Mouse (Mus musculus) kidney, adult 2 months (tissue): ENCODE data around the gene Gm10837. TPM values are rescaled to one million over a fixed set of nuclear protein-coding genes. Genes with fewer than 3 reads are reported as not detected.

ENCODE experiments used
- DNase-seq: peaks from one replicate; pipeline ENCODE4 v3.0.0; 2021
- H3K27ac ChIP-seq: fragments of 200-500 bp; 2 replicates; pipeline ENCODE4 v1.5.1; 2012; ENCODE audit warnings: low read depth, low read length, control low read depth, inconsistent platforms; ENCODE audit not compliant: insufficient read depth
- H3K27me3 ChIP-seq: fragments of 200-500 bp; replicated peaks from 2 replicates; pipeline ENCODE4 v1.6.1; 2012; ENCODE audit warnings: mild to moderate bottlenecking, moderate library complexity, low read length, inconsistent platforms; ENCODE audit not compliant: control insufficient read depth, insufficient read depth
- H3K36me3 ChIP-seq: fragments of 200-500 bp; 2 replicates; pipeline ENCODE4 v1.6.1; 2012; ENCODE audit warnings: mild to moderate bottlenecking, moderate library complexity, low read length, inconsistent platforms; ENCODE audit not compliant: control insufficient read depth, insufficient read depth
- H3K4me1 ChIP-seq: fragments of 200-500 bp; 2 replicates; pipeline ENCODE4 v1.6.1; 2011; ENCODE audit warnings: low read length; ENCODE audit not compliant: control insufficient read depth, insufficient read depth
- H3K4me3 ChIP-seq: fragments of 200-500 bp; 2 replicates; pipeline ENCODE4 v1.5.1; 2011; ENCODE audit warnings: mild to moderate bottlenecking, low read depth, low read length, control low read depth; ENCODE audit not compliant: insufficient read depth
- CTCF ChIP-seq: fragments of 200-500 bp; conservative IDR thresholded peaks from 2 replicates; pipeline ENCODE4 v1.5.1; 2011; ENCODE audit warnings: low read depth, mild to moderate bottlenecking, control low read depth, low read length, moderate library complexity, mixed read lengths; ENCODE audit not compliant: insufficient read depth, insufficient read length
- POLR2A ChIP-seq: fragments of 200-500 bp; IDR thresholded peaks from one replicate; pipeline ENCODE4 v1.6.1; 2011; ENCODE audit warnings: low read depth, low read length, control low read depth
- WGBS: fragments of 180-500 bp; shearing (Covaris S2); methylation state at CpG from one replicate; pipeline ENCODE4 v1.1.7; 2018; 5-methylcytosine and 5-hydroxymethylcytosine counted together
- polyA plus RNA-seq: library from polyadenylated mRNA; depleted of rRNA; stranded (reverse); fragments of >200 nt; gene quantifications from 2 replicates; pipeline ENCODE4 v1.2.3, GENCODE M21; 2012

Gm10837 gene
- polyA plus RNA-seq, 1 experiment: not detected

DNA sequence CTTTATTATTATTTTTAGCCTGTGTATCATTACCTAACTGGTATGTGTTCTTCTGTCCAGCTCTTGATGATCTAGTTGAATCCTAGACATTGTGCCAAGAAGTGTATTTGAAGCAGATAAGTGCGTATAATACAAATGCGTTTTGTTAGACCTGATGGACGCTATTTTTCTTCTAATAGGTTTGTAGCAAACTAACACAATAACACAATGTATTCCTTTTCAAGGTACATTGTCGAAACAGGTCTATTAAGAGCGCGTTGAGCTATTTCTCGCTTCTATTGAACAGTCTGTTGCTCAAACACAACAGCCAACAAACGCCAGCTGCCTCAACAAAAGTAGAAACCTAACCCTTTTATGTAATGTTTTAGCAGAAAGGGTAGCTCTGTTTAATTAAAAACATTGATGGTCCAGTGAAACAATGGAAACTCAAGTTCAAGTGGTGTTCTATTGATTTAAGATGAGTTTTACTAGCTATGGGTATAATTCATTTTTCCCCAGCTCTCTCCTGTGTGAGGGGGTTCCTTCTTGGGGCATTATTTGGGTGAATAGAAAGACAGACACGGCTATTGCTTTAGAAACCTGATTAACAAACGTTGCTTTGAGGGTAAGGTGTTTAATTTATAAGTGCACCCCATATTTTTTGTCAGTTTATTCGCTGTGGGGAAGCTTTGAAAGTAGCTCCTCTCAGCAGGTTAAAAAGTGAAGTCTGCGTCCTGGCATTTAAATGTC is 536 bp upstream of the Gm10837 start:
- TF ChIP-seq CTCF (no peak), POLR2A (no peak)
- WGBS: 15% methylated on average over 12 of the region's 12 CpGs
- peaks cover 6% of the 10 kb centered on the region for H3K27me3 ChIP-seq

DNA sequence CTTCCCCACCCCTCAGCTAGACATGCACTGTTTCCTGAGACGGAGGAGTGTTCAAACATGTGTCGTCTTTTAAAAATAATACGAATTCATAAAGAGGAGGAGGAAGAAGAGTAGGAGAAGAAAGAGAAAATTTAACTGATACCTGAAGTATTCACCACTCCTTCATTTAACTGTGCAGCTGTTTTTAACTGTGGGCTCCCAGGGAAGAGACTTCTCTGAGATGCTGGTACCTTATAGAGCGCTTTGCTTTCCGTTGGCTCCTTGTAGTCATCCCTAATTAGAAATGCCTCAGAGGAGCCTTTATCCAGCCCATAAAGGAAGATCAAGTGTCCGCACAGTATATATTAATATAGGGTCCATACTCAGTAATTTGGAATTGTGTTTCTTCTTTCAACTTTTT is 1.1 kb downstream of the Gm10837 start:
- Histone ChIP-seq H3K4me1 (no peaks in the 10 kb centered on the region), H3K27ac (no peak overlapping the region), H3K27me3 (peaks cover 6% of the 10 kb centered on the region), H3K36me3 (no peaks in the 10 kb centered on the region), H3K4me3 (no peak overlapping the region)
- WGBS: 77% methylated on average over 6 of the region's 6 CpGs
- TF ChIP-seq POLR2A: no peak
- no peak for TF ChIP-seq CTCF
- no peak for DNase-seq

More for the DNA sequence above, 536 bp upstream of the Gm10837 start:
- Histone ChIP-seq H3K4me3 (no peak overlapping the region), H3K27ac (no peak overlapping the region), H3K4me1 (no peaks in the 10 kb centered on the region), H3K36me3 (no peaks in the 10 kb centered on the region)
- DNase-seq: peak; percentile 23

GRCm38 (mm10) chr14:122492015-122492414 is 1.6 kb downstream of the Gm10837 start:
- H3K27me3 ChIP-seq: peaks cover 6% of the 10 kb centered on the region
- no peaks in the 10 kb centered on the region for H3K4me1 ChIP-seq
- H3K4me3 ChIP-seq: no peak overlapping the region
- H3K27ac ChIP-seq: no peak overlapping the region
- TF ChIP-seq CTCF: no peak
- TF ChIP-seq POLR2A: no peak
- H3K36me3 ChIP-seq: no peaks in the 10 kb centered on the region
- 81% methylated on average over 1 of the region's 1 CpGs for WGBS
- no peak for DNase-seq

DNA sequence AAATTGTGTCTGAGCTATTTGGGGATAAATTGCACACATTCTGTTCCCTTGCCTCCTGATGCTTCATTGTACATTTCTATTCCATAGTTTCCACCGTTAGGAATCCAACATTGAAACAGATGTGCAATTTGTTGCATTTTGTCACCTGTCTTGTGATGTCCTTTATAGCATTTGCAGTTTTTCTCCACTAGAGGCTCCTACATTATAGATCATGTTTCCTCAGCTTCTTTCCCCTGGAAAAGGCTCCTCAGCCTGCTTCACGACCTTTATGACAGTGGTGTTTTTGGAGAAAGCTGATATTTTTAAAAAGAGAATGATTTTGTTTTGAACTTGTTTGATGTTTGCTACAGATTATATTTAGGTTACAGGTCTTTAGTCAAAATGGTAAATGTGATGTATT is 18.7 kb downstream of the Gm10837 start:
- TF ChIP-seq CTCF (no peak), POLR2A (no peak)
- Histone ChIP-seq H3K27me3 (no peaks in the 10 kb centered on the region), H3K27ac (no peak overlapping the region), H3K4me1 (no peaks in the 10 kb centered on the region), H3K36me3 (no peaks in the 10 kb centered on the region), H3K4me3 (no peak overlapping the region)
- DNase-seq: peak; percentile 39
- WGBS: 13% methylated on average over 2 of the region's 2 CpGs

GRCm38 (mm10) chr14:122511519-122511918 is 21.1 kb downstream of the Gm10837 start:
- no peak overlapping the region for H3K27ac ChIP-seq
- no peak overlapping the region for H3K4me3 ChIP-seq
- H3K27me3 ChIP-seq: no peaks in the 10 kb centered on the region
- WGBS: 41% methylated on average over 3 of the region's 3 CpGs
- TF ChIP-seq POLR2A (no peak), CTCF (no peak)
- H3K4me1 ChIP-seq: no peaks in the 10 kb centered on the region
- DNase-seq: no peak
- H3K36me3 ChIP-seq: no peaks in the 10 kb centered on the region

DNA sequence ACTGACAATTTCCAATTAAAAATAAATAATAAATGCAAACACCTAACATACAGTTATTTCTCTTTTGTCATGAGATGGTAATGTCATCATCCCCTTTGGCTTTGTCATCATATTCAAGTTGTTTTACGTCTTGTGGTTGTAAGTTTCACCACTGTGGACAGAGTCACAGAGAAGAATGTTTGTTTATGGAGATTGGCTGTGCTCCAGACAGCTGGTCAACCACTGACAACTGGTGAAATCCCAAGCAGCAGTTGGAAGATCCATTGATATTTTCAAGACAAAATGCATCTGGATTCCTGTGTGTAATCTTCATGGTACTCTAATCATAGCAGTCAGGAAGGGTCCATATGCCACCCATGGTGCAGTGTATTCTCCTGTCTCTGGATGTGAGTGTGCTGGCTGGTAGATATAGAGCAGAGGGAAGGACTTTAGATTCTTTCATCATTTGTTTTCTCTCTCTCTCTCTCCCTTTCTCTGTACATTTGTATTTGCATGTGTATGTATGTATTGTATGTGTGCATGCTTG is 23.2 kb downstream of the Gm10837 start:
- no peak for TF ChIP-seq POLR2A
- TF ChIP-seq CTCF: no peak
- no peak overlapping the region for H3K4me3 ChIP-seq
- no peak for DNase-seq
- H3K36me3 ChIP-seq: no peaks in the 10 kb centered on the region
- WGBS: 61% methylated on average over 1 of the region's 1 CpGs
- no peak overlapping the region for H3K27ac ChIP-seq
- no peaks in the 10 kb centered on the region for H3K4me1 ChIP-seq
- H3K27me3 ChIP-seq: no peaks in the 10 kb centered on the region

DNA sequence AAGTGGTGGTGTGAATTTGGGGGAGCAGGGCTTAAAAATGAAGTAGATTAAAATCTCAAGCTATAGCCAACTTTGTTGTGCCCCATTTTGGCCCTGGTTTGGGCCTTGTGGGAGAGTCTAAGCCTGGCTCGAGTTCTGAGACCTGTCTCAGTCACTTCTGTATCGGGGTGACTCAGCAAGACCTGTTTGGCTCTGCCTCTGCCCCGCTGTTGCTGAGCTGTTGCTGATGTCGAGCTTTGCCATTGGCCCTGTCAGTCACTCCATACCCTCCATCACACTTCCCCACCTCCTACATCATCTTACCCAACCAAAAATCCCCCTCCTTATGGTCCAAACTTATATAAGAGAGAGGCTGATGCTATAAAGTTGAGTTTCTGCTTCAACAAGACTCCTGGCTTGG is 38.1 kb downstream of the Gm10837 start:
- H3K27me3 ChIP-seq: no peaks in the 10 kb centered on the region
- H3K4me1 ChIP-seq: no peaks in the 10 kb centered on the region
- WGBS: 81% methylated on average over 4 of the region's 4 CpGs
- no peak for TF ChIP-seq POLR2A
- no peak for TF ChIP-seq CTCF
- DNase-seq: no peak
- no peaks in the 10 kb centered on the region for H3K36me3 ChIP-seq
- no peak overlapping the region for H3K27ac ChIP-seq
- H3K4me3 ChIP-seq: no peak overlapping the region
